Mouse (Mus musculus): ENCODE data around the gene Zfp940. TPM values are rescaled to one million over a fixed set of nuclear protein-coding genes. Genes with fewer than 3 reads are reported as not detected.

Gene Zfp940
- polyA plus RNA-seq, 1 experiment from 2014 or later: 5.4 TPM

DNA sequence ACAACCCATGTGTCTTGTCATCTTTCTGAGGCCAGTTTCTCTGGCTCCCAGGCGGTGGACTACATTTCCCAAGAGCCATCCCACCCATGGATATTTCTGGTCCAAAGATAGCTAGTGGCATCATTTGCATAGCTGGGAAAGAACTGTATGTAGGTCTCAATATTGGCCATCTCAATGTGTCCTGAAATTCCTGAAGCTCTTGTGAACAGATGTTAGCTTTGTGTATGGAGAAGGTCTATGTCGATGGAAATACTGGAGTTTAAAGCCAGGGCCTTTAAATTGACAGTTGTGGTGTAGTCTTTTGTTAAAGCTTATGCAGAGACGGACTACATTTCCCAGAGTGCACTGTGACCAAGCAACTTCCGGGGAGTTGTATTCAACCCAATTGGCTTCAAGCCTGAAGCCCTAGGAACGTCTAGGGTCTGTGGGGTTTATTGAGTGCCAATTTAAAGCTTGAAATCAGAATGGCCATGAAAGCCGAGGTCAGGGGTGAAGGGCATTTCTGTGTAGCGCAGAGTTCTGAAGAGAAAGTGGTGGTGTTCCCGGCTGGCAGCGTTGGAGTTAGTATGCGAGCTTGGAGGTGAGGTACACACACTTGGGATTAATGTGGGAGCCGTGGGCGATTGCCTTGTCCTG, 34.7 kb downstream of the Zfp940 start:
- ATAC-seq (replicated peaks; ENCODE audit: low FRiP score, low TSS enrichment, low read depth): peak; percentile 58; the same call in 1 of the 2 replicates
- no peaks in the 10 kb centered on the region for H3K9me3 ChIP-seq (ENCODE audit: control insufficient read depth, low read length)
- no peak overlapping the region for H3K27ac ChIP-seq (ENCODE audit: low read depth)
- H3K4me3 ChIP-seq (ENCODE audit: low read depth, low read length): peak overlapping the region; percentile 76
- H3K36me3 ChIP-seq (ENCODE audit: control insufficient read depth, insufficient read depth, low read length): peaks cover 12% of the 10 kb centered on the region
- H3K27me3 ChIP-seq (replicated peaks; ENCODE audit: control insufficient read depth, insufficient read depth, low read length): no peaks in the 10 kb centered on the region
- H3K4me1 ChIP-seq (replicated peaks; ENCODE audit: control insufficient read depth, insufficient read depth, low read length): peaks cover 18% of the 10 kb centered on the region
- H3K9ac ChIP-seq (ENCODE audit: low read length): peak overlapping the region; percentile 51
- peak; percentile 84 for DNase-seq (ENCODE audit: low spot score)
- peak overlapping the region; percentile 75 for H3K4me2 ChIP-seq (ENCODE audit: low read length)
- WGBS: 4% methylated on average over 12 of the region's 12 CpGs

DNA sequence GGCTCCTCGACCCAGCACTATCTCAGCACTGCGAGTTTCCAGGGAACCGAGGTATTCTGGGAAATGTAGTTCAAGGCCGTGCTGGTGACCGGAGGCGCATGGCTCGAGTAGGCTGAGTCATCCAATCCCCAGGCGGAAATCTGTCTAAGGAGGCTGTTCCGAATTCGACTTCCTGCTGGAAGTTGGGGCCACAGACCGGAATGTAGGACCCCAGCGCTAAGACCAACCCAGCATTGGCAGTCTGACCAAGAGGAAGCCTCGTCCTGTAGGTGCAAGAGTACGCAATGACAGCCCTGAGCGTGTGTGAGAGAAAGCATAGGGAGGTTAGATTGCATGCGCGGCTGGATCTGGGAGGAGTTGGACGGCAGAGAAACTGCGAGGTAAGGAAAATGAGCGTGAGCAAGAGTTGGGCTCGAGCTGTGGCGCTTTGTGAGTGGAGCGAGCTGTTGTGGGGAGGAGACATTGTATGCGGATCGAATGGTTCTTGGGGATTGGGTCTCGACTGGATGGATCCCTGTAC, 37.5 kb downstream of the Zfp940 start, which contains the start of gene Zfp790:
Gene Zfp790 (plus strand): TSS at position 205 of the 520 bp plus-strand sequence.
- ATAC-seq (replicated peaks; ENCODE audit: low FRiP score, low TSS enrichment, low read depth) (peak; percentile 96), DNase-seq (ENCODE audit: low spot score) (peak; percentile 90)
- peak within 1 kb of the TSS; percentile 84 for H3K27ac ChIP-seq (ENCODE audit: low read depth)
- no peaks in the 10 kb centered on the region for H3K27me3 ChIP-seq (replicated peaks; ENCODE audit: control insufficient read depth, insufficient read depth, low read length)
- peak within 1 kb of the TSS; percentile 81 for H3K4me3 ChIP-seq (ENCODE audit: low read depth, low read length)
- H3K36me3 ChIP-seq (ENCODE audit: control insufficient read depth, insufficient read depth, low read length): 0 out of 2 replicates have a peak, but pooled peaks cover 3% of the 10 kb centered on the region
- peak within 1 kb of the TSS; percentile 88 for H3K4me2 ChIP-seq (ENCODE audit: low read length)
- peaks cover 18% of the 10 kb centered on the region for H3K4me1 ChIP-seq (replicated peaks; ENCODE audit: control insufficient read depth, insufficient read depth, low read length)
- under 1% methylated on average over 26 of the region's 26 CpGs for WGBS
- peak within 1 kb of the TSS; percentile 64 for H3K9ac ChIP-seq (ENCODE audit: low read length)
- H3K9me3 ChIP-seq (ENCODE audit: control insufficient read depth, low read length): no peaks in the 10 kb centered on the region

DNA sequence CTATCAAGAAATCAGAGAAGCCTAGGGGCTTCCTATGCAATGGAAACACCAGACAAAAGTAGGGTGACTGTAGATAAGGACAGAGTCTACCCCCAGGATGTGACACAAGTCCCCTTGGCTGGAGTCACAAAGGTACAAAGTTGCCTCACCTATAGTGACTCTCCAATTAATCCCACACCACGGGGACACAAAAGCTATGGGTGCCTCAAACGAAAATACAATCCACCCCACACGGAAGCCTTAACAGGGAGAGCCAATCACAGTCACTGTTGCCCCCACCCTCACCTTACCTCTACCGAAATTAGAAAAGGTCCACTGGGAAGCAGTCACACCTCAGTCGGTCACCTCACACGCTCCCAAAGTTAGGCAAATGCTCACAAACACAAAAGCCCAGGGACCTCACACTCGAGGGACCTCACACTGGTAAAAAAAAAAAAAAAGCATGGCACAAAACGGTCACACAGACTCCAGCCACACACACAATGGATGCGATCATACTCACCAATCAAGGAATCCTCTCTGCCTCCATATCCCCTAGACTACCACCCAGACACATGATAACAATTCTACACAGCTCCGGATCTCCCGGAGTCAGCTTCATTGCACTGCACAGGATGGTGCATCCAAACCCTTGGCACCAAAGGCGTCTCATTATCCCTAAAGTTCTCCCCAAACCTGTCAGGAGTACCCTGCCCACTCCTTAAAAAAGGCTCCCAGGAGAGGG, 38.2 kb downstream of the Zfp940 start:
- no peaks in the 10 kb centered on the region for H3K27me3 ChIP-seq (replicated peaks; ENCODE audit: control insufficient read depth, insufficient read depth, low read length)

DNA sequence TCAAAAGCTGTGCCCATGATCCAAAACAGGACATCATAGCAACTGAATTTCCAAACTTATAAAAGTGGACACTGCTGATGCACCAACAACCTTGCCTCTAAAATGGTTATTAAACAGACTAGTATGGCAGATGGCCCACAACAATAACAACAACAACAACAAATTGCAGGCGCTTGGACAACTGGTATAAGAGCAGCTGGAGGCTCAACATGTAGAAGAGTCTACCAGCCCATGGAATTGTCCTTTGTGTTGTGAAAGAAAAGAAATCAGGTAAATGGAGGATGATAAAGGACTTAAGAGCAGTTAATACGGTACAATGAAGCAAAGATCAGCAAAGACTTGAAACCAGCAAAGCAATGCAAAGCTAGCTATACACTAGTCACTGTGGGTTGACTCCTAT, 39.1 kb downstream of the Zfp940 start:
- Histone ChIP-seq H3K36me3 (ENCODE audit: control insufficient read depth, insufficient read depth, low read length) (0 out of 2 replicates have a peak, but pooled peaks cover 3% of the 10 kb centered on the region), H3K4me1 (replicated peaks; ENCODE audit: control insufficient read depth, insufficient read depth, low read length) (peaks cover 18% of the 10 kb centered on the region), H3K9me3 (ENCODE audit: control insufficient read depth, low read length) (no peaks in the 10 kb centered on the region), H3K4me3 (ENCODE audit: low read depth, low read length) (no peak overlapping the region), H3K27ac (ENCODE audit: low read depth) (no peak overlapping the region), H3K9ac (ENCODE audit: low read length) (no peak overlapping the region), H3K27me3 (replicated peaks; ENCODE audit: control insufficient read depth, insufficient read depth, low read length) (no peaks in the 10 kb centered on the region), H3K4me2 (ENCODE audit: low read length) (no peak overlapping the region)
- WGBS: 89% methylated on average over 2 of the region's 2 CpGs
- DNase-seq (ENCODE audit: low spot score) (no peak), ATAC-seq (replicated peaks; ENCODE audit: low FRiP score, low TSS enrichment, low read depth) (no peak)

More for the DNA sequence above, 38.2 kb downstream of the Zfp940 start:
- Histone ChIP-seq H3K4me2 (ENCODE audit: low read length) (peak overlapping the region; percentile 88), H3K36me3 (ENCODE audit: control insufficient read depth, insufficient read depth, low read length) (0 out of 2 replicates have a peak, but pooled peaks cover 3% of the 10 kb centered on the region), H3K4me1 (replicated peaks; ENCODE audit: control insufficient read depth, insufficient read depth, low read length) (peaks cover 18% of the 10 kb centered on the region), H3K4me3 (ENCODE audit: low read depth, low read length) (peak overlapping the region; percentile 81), H3K9me3 (ENCODE audit: control insufficient read depth, low read length) (no peaks in the 10 kb centered on the region), H3K9ac (ENCODE audit: low read length) (peak overlapping the region; percentile 53), H3K27ac (ENCODE audit: low read depth) (peak overlapping the region; percentile 84; the same call in 1 of the 2 replicates)
- WGBS: 3% methylated on average over 12 of the region's 12 CpGs
- peak; percentile 57; the same call in 1 of the 2 replicates for ATAC-seq (replicated peaks; ENCODE audit: low FRiP score, low TSS enrichment, low read depth)
- no peak for DNase-seq (ENCODE audit: low spot score)

DNA sequence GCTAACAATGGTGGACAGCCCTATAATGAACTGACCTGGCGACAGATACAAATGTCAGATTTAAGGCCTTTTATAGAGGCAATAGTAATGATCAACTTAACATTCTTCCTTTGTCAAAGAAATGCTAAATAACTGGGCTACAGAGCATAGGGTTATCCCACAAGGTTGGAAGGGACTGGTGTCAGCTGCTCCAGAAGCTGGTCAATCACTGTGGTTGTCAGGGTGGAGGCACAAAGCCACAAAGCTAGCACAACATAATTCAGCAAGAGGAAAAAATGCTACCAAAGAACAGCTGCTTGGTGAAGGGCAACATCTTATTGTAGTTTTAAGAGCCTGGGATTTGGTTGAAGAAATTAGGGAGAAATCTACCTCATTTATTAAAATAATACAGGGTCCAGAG, 41.2 kb downstream of the Zfp940 start:
- Histone ChIP-seq H3K27me3 (replicated peaks; ENCODE audit: control insufficient read depth, insufficient read depth, low read length) (no peaks in the 10 kb centered on the region), H3K27ac (ENCODE audit: low read depth) (no peak overlapping the region), H3K4me2 (ENCODE audit: low read length) (no peak overlapping the region), H3K36me3 (ENCODE audit: control insufficient read depth, insufficient read depth, low read length) (no peaks in the 10 kb centered on the region), H3K9me3 (ENCODE audit: control insufficient read depth, low read length) (no peaks in the 10 kb centered on the region), H3K4me1 (replicated peaks; ENCODE audit: control insufficient read depth, insufficient read depth, low read length) (peaks cover 12% of the 10 kb centered on the region), H3K9ac (ENCODE audit: low read length) (no peak overlapping the region), H3K4me3 (ENCODE audit: low read depth, low read length) (no peak overlapping the region)
- WGBS: 94% methylated on average over 1 of the region's 1 CpGs
- ATAC-seq (replicated peaks; ENCODE audit: low FRiP score, low TSS enrichment, low read depth) (no peak), DNase-seq (ENCODE audit: low spot score) (no peak)

DNA sequence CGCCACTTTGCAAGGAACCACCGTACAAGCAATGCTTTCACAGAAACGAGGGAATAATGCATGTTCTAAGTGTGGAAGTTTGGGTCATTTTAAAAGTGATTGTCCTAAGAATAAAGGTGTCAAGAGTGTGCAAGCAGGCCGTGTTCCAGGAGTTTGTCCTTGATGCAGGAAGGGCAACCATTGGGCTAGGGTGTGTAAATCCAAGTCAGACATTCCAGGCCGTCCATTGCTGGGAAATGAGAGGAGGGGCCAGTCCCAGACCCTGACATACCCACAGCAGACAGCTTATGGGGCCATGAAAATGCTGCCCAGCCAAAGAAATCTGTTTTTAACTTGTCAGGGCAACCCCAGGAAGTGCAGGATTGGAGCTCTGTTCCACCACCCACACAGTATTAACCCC, 46.4 kb downstream of the Zfp940 start:
- no peak overlapping the region for H3K4me3 ChIP-seq (ENCODE audit: low read depth, low read length)
- WGBS: 79% methylated on average over 5 of the region's 5 CpGs
- no peak for DNase-seq (ENCODE audit: low spot score)
- no peaks in the 10 kb centered on the region for H3K27me3 ChIP-seq (replicated peaks; ENCODE audit: control insufficient read depth, insufficient read depth, low read length)
- no peak overlapping the region for H3K4me2 ChIP-seq (ENCODE audit: low read length)
- no peak overlapping the region for H3K9ac ChIP-seq (ENCODE audit: low read length)
- H3K27ac ChIP-seq (ENCODE audit: low read depth): no peak overlapping the region
- ATAC-seq (replicated peaks; ENCODE audit: low FRiP score, low TSS enrichment, low read depth): no peak
- H3K9me3 ChIP-seq (ENCODE audit: control insufficient read depth, low read length): no peaks in the 10 kb centered on the region
- no peaks in the 10 kb centered on the region for H3K4me1 ChIP-seq (replicated peaks; ENCODE audit: control insufficient read depth, insufficient read depth, low read length)
- no peaks in the 10 kb centered on the region for H3K36me3 ChIP-seq (ENCODE audit: control insufficient read depth, insufficient read depth, low read length)

DNA sequence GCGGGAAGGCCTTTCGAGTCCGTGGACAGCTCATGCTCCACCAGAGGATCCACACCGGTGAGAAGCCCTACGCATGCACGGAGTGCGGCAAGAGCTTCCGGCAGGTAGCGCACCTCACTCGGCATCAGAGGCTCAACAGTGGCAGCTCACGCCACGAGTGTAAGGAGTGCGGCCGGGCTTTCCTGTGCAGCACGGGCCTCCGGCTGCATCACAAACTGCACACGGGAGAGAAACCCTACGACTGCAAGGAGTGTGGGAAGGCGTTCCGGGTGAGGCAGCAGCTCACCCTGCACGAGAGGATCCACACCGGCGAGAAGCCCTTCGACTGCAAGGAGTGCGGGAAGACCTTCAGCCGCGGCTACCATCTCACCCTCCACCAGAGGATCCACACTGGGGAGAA, 60.6 kb downstream of the Zfp940 start:
- H3K4me2 ChIP-seq (ENCODE audit: low read length): no peak overlapping the region
- DNase-seq (ENCODE audit: low spot score): no peak
- WGBS: 41% methylated on average over 27 of the region's 27 CpGs
- no peak overlapping the region for H3K9ac ChIP-seq (ENCODE audit: low read length)
- peaks cover 8% of the 10 kb centered on the region; the same call in 1 of the 2 replicates for H3K9me3 ChIP-seq (ENCODE audit: control insufficient read depth, low read length)
- no peak for ATAC-seq (replicated peaks; ENCODE audit: low FRiP score, low TSS enrichment, low read depth)
- no peak overlapping the region for H3K27ac ChIP-seq (ENCODE audit: low read depth)
- H3K4me3 ChIP-seq (ENCODE audit: low read depth, low read length): no peak overlapping the region
- H3K4me1 ChIP-seq (replicated peaks; ENCODE audit: control insufficient read depth, insufficient read depth, low read length): no peaks in the 10 kb centered on the region
- H3K36me3 ChIP-seq (ENCODE audit: control insufficient read depth, insufficient read depth, low read length): peaks cover 57% of the 10 kb centered on the region
- H3K27me3 ChIP-seq (replicated peaks; ENCODE audit: control insufficient read depth, insufficient read depth, low read length): 0 out of 2 replicates have a peak, but pooled peaks cover 5% of the 10 kb centered on the region

DNA sequence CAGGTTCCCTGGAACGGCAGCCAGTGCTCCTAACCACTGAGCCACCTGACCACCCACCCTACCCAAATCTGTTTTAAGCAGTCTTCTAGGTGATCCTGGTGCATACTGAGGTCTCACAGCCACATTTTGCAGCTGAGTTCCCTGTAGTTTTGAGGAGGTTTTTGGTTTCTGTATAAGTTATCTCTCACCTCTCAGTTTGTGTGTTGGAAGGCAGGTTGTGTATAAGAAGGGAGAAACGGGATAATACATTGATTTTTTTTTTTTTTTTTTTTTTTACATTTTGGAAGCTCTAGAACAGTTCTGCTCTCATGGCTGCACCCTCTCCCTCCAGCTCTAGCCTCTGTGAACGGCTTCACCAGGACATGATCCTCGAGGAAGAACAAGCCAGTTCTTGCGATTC, 67.6 kb downstream of the Zfp940 start:
- no peak for ATAC-seq (replicated peaks; ENCODE audit: low FRiP score, low TSS enrichment, low read depth)
- 79% methylated on average over 5 of the region's 5 CpGs for WGBS
- H3K9ac ChIP-seq (ENCODE audit: low read length): peak overlapping the region; percentile 1; the same call in 1 of the 2 replicates

More for the DNA sequence above, 67.6 kb downstream of the Zfp940 start:
- H3K9me3 ChIP-seq (ENCODE audit: control insufficient read depth, low read length): no peaks in the 10 kb centered on the region; the same call in 1 of the 2 replicates
- H3K27ac ChIP-seq (ENCODE audit: low read depth): no peak overlapping the region
- peaks cover 40% of the 10 kb centered on the region for H3K36me3 ChIP-seq (ENCODE audit: control insufficient read depth, insufficient read depth, low read length)
- H3K4me3 ChIP-seq (ENCODE audit: low read depth, low read length): peak overlapping the region; percentile 94; the same call in 1 of the 2 replicates
- no peak for DNase-seq (ENCODE audit: low spot score)
- H3K4me2 ChIP-seq (ENCODE audit: low read length): peak overlapping the region; percentile 78
- peaks cover 4% of the 10 kb centered on the region; the same call in 1 of the 2 replicates for H3K4me1 ChIP-seq (replicated peaks; ENCODE audit: control insufficient read depth, insufficient read depth, low read length)
- H3K27me3 ChIP-seq (replicated peaks; ENCODE audit: control insufficient read depth, insufficient read depth, low read length): no peaks in the 10 kb centered on the region

All from intestine, embryonic 14.5 days (tissue).